Mouse (Mus musculus) kidney, adult 2 months (tissue): ENCODE measurements around the gene Slc7a14.

Experiments
- CTCF ChIP-seq: fragments of 200-500 bp; conservative IDR thresholded peaks from 2 replicates; pipeline ENCODE4 v1.5.1; 2011; ENCODE audit warnings: low read depth, mild to moderate bottlenecking, control low read depth, low read length, moderate library complexity, mixed read lengths; ENCODE audit not compliant: insufficient read depth, insufficient read length
- POLR2A ChIP-seq: fragments of 200-500 bp; IDR thresholded peaks from one replicate; pipeline ENCODE4 v1.6.1; 2011; ENCODE audit warnings: low read depth, low read length, control low read depth

GRCm38 (mm10) chr3:31339236-31339635 is 29.1 kb upstream of the Slc7a14 start:
- TF ChIP-seq POLR2A: no peak
- no peak for TF ChIP-seq CTCF
